Mouse (Mus musculus): Measurements from ENCODE around the gene Eif4a1.

Eif4a1 gene

DNA sequence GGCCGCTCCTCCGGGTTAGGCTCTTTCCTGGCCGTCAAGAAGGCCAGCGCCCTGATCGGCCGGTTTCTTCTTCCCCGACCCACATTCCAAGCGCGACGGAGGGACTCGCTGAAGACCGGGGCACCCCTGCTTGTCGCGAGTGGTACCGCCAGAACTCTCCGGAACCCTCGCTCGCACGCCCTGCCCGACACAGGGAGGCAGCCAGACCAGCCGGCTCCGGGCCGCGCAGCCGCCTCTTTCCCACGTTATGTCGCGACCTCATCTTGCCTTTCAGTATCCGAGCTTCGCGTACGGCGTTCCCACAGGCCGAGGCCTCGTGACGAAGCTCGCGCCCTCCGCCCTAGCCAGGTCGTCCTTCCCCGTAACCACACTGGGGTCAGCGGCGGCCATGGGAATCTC lies 498 bp downstream of the Eif4a1 start:
- DNase-seq (ENCODE audit: low spot score) = no peak

DNA sequence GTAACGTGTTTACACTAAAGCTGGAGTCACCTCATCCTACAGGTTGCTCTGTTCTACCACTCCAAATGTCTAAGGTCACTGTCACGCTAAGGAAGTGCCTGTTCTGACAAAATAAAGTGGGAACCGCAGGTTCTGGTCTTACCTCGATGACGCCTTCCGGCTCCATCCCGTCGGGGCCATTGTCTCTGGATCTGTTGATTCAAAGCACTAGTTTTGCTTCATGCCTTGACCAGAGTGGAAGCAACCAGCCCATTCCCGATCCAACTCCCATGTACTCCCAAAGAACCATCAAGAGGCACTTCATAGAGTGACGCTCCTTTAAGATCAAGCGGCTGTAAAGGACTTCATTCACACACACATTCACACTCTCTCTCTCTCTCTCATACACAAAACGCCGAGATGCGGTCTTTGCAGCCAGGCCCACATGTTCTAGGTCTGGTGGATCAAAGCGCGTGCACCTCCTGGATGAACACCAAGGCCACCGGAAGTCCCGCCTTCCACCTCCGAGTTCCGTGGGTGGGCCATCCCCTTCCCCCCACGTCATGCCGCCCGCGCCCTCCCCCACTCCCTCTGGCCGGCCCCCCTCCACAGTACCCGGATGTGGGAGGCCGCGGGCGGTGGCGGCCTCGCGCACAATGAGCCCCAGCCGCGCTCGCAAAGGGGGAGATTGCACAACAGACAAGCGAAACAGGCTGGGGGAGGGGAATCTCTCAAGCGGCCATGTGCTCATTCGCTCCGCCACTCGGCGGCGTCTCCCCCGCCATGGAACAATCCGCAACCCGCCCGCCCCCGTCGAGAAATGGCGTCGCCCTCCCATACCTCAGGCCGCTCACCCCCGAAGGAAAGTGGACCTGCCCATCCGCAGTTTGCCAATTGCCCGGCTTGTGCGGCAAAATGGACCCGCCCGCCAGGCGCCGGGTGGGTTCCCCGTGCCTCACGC lies 1.2 kb downstream of the Eif4a1 start:
- DNase-seq (ENCODE audit: low spot score) = peak; percentile 75

DNA sequence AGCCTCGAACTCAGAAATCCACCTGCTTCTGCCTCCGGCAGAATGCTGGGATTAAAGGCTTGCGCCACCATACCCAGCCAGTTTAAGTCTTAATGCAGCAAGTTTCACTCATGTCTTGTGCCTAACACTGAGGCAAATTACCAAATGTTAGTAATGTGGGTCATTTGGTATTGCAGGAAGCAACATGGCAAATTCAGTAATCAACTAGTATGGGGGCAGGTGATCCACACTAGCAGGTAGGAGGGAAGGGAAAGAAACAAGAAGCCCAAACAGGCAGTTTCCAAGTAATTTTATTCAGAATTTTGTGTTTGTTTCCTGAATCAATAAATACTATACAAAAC lies 5.6 kb downstream of the Eif4a1 start:
- DNase-seq (ENCODE audit: low spot score) = no peak

DNA sequence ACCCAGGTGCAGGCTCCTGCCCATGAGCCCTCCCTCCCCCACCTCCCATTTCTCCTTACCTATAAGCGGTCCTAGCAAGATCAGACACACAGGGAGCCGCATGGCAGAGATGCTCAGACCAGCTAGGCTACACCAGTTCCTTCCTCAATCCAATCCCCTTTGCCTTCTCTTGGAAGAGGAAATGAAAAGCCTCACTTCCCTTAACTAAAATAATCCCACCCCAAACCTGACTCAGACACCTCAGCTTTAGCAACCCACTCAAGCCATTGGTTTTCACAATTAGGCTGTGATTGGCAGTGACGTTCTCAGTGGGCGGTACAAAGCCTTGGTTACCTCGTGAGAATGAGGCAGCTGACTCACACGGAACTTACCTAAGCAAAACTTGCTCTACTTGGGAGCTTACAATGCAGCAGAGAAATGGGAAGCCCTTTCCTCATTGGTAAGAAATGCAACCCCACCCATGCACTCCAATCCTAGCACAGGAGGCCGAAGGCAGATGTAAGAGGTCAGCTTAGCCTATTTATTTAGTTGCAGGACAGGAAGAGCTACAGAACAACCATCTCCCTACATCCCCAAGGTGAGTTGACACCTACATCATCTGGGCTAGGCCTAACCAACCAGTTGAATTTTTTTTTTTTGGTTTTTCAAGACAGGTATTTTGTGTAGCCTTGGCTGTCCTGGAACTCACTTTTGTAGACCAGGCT lies 6.1 kb downstream of the Eif4a1 start, which contains the start of gene Cd68:
Gene Cd68, minus strand, starts transcription at position 193 of the 704 bp plus-strand sequence.
- no peak for DNase-seq (ENCODE audit: low spot score)

DNA sequence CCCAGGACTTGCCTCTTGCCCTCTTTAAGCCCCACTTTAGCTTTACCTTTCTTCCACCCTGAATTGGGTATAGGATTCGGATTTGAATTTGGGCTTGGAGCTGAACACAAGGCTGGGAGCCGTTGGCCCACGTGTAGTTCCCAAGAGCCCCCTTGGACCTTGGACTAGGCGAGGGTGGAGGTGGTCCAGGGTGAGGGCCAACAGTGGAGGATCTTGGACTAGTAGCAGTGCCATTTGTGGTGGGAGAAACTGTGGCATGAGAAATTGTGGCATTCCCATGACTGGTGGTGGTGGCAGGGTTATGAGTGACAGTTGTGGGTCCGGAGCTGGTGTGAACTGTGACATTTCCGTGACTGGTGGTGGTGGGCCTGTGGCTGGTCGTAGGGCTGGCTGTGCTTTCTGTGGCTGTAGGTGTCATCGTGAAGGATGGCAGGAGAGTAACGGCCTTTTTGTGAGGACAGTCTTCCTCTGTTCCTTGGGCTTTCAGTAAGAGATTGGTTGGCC lies 6.7 kb downstream of the Eif4a1 start:
- DNase-seq (ENCODE audit: low spot score) = no peak

DNA sequence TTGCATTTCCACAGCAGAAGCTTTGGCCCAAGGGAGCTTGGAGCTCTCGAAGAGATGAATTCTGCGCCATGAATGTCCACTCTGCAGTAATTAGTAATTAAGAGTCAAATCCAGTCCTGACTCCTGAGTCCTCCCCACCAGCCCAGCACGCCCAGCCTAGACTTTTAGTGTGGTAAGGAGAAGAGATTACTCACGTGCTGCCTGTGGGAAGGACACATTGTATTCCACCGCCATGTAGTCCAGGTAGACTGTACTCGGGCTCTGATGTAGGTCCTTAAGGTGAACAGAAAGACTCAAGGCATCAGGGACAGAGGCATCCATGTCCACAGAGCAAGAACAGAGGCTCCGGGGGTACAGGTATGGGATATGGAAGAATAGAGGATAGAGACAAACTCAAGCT lies 7.4 kb downstream of the Eif4a1 start:
- DNase-seq (ENCODE audit: low spot score) = no peak

DNA sequence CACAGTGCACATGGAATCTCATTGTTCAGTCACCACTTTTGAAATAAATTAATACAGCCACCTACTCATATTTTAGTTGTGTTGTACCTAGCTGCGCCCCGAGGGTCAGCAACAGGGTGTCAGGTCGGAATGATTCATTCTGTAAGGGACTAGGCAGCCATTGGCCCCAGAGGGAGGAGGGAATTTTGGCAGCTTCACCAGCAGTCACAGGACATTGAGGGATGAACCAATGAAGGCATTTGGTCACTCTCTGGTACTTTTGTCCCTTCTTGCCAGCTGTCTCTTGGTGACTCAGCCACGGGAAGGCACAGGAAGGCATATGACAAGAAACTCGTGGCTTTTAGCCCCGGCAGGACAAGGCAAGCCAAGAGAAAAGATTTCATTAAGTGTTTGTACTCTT lies 8.4 kb downstream of the Eif4a1 start:
- DNase-seq (ENCODE audit: low spot score) = no peak

DNA sequence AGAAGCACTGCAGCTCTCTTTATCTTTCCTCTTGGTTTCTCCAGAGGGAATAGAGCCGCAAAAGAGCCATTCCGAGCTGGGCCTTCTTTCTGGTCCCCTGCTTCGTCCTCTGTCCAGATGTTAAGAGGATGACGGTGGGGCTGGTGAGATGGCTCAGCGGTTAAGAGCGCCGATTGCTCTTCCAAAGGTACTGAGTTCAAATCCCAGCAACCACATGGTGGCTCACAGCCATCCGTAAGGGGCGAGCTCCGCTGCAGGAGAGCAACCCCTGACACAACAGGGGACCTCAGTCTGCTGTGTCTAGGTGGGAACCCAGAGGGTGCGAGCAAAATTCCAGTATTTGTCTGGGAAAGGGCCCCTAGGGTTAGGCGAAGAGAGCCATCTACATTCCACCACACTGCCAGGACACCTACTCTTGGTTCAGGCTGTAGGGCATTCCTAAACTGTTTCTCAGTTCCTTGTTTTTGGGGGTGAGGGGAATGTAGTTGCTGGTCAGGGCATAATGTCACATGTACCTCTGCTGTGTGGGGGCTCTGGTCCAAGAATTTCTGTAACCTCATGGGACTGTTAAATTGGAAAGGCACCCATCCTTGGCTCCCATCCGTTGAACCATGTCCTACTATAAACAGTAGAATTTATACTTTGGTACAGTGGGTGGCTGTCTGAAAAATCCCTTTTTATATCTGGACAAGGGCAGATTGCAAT lies 9.1 kb downstream of the Eif4a1 start:
- DNase-seq (ENCODE audit: low spot score) = no peak

DNA sequence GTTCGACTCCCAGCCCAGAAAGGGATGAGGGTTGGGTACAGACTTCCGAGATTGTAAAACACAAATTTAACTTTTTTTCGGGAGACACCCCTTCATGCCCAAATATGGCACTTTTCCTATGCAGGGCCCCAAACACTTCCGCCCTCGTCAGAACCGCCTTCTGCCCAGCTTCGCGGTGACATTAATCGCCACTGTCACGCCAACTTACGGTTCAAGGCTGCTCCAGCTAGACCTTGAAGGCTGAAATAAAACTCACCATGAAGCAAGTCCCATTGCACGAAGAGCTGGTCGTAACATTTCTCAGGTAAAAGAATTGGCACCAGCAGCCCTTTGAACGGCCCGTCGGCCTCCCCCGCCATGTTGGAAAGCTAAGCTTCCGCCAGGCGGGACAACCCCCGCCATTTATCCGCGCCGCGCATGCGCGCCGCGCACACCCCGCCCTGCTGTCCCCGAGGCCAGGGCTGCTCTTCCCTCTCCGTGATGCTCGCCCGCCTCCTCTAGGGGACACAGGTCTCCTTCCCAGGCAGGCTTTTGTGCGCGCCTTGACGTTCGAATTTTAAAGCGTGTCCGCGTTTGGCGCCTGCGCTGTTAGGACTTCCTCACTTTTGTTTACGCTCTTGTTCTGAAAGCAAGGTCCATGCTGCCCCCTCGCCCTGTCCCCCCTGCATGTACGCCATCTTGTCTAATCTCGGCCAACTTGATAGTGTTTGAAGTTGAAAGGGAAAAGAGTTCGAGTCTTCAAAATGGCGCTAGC lies 9.8 kb downstream of the Eif4a1 start, which contains the start of gene Mpdu1:
Gene Mpdu1, minus strand, starts transcription at position 430 of the 754 bp plus-strand sequence.
- peak; percentile 85 for DNase-seq (ENCODE audit: low spot score)

DNA sequence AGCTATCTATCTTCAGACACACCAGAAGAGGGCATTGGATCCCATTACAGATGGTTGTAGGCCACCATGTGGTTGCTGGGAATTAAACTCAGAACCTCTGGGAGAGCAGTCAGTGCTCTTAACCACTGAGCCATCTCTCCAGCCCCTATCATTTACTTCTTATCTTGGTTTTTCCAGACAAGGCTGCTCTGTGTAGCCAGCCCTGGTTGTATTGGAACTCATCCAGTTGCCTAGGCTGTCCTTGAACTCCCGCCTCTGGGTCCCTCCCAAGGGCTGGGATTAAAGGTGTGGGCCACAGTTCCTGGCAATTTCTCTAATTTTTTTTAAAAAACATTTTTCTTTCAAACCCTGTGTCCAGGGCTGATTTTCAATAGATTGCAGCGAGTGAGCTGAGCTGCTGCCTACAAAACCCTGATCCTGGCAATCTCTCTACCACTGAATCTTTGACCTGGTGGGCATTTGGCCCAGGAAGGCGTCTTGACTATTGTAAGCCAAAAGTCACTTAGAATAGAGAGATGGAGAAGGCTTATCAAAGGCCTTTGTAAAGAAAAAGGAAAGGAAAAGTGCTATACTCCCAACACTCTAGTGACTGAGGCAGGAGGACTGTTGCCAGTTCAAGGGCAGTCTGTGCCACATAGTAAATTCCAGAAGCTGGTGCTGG lies 10.9 kb downstream of the Eif4a1 start:
- no peak for DNase-seq (ENCODE audit: low spot score)

DNA sequence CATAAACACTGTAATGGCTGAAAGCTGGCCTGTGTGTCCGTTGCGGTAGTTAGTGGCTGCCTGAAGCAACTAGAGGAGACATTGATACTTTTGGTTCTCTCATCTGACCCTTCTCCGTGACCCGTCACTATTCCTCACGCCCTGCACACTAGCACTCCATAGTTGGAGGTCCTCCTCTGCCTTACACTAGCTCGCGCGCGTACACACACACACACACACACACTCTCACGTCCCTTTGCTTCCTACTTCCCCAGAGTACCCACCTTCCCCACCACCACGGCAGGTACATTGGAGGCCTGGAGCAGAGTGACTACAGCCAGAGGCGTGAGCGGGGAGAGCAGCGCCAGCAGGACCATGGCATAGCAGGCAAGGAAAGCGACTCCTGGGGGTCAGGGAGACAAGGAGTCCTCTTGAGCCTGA lies 14.8 kb downstream of the Eif4a1 start:
- DNase-seq (ENCODE audit: low spot score) = no peak

DNA sequence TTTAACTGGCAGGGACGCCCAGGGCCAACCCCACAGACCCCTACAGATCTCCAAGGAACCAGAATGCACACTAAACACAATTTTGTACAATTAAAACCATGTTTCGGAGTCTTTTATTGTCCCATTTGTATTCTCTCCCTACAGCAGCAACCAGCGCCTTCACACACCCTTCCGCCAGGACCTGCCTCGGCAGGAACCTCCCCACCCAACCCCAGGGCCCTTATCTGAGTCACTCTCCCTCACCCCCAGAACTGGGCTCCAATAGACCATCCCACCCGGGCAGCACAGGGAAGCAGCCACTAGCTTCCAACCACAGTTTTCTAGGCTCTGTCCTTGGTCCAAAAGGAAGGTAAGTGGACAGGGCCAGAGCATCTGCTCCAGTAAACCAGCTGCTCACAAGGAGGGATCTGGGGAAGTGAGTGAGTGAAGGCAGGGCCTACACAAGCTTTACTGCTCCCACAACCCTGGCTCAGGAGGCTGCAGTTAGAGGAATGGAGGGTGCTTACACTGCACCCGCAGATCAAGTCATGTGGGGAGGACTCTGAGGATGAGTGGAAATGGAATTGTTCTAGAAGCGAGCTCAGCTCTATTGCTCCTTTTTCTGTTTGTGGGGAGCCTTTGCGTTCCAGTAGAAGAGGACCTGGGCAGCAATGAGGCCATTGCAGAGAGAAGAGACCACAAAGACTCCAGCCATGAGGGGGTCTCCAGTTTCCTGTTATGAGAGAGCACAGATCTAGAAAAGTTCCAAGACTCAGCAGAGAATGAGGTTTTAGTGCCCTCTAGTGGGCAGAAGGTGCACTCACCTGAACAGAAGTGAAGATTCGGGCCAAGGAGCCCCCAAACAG lies 15.4 kb downstream of the Eif4a1 start:
- DNase-seq (ENCODE audit: low spot score) = no peak

DNA sequence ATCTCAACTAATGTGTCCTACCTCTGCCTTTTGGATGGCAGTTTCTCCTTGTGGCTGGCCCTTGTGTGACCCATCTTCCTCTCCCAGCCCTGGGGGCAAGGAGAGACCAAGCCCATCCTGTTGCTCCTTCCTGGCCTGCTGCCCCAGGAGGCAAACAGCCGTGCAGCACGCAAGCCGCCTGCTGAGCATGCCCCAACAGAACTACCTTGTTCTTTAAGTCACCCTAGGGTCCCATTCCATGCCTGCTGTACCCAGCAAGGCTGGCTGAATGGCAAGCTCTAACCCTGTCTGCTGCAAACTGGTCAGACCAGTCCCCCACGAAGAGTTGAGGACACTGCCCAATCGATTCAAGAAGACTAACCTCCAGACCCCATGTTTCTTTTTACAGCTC lies 16.2 kb downstream of the Eif4a1 start:
- no peak for DNase-seq (ENCODE audit: low spot score)

DNA sequence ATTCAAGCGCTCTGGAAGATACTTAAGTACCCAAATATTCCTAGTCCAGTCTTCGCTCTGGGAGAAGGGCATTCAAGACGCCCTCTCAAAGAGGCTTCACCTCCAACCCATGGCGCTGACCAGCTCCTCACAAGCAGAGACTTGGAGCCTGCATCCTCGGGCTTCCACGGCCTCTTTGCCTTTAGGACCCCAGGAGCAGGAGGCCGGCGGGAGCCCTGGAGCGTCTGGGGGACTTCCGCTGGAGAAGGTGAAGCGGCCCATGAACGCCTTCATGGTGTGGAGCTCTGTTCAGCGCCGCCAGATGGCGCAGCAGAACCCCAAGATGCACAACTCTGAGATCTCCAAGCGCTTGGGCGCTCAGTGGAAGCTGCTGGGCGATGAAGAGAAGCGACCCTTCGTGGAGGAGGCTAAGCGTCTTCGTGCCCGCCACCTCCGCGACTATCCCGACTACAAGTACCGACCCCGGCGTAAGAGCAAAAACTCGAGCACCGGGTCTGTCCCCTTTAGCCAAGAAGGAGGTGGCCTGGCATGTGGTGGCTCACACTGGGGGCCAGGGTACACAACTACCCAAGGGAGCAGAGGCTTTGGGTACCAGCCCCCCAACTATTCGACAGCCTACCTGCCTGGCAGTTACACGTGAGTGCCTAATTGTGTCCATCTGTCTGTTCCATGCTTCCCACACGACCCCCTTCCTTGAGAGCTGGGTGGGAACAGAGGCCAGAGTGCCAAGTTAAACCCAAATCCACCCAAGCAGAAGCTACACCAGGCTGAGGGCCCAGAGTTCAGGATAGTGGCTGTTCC lies 16.8 kb downstream of the Eif4a1 start, which contains the start of gene Sox15:
Gene Sox15, plus strand, starts transcription at position 51 of the 801 bp plus-strand sequence.
- no peak for DNase-seq (ENCODE audit: low spot score)

DNA sequence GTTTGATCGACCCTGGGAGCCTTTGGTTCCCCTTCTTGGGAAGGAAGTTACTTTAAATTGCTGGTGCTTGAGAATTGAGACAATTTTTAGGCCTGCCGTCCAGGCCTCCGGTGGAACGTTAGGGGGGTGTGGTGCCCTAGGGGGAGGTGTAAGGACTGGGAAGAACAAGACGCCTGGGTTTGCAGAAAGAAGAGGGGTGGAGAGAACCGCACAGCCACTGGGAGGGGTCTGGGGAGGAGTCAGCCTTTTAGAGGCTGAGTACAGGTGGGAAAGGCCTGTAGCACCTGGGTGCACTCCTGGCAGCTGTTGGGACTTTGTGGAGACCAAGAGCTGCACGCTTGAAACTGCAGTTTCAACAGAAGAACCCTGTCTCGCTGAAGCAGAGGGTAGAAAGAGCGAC lies 17.5 kb downstream of the Eif4a1 start:
- DNase-seq (ENCODE audit: low spot score) = no peak

DNA sequence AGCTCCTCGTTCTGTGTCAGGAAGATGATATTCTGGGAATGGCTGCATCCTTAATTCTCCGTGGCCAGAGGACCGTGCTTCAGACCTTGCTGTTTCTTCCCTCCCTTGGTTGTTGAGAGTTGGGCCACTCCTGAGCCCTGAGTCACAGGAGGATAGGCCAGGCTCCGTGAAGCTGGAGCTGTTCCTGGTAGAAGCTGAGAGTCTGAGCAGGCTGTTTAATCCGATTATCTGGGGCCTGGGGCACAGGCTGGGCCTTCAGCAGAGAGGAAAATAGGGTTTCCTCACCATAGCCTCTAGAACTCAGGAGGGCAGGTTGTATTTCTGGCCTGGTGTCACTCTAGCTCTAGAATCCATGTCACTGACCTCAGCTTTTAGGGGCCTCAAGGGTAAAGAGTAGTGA lies 18.8 kb downstream of the Eif4a1 start:
- DNase-seq (ENCODE audit: low spot score) = no peak

DNA sequence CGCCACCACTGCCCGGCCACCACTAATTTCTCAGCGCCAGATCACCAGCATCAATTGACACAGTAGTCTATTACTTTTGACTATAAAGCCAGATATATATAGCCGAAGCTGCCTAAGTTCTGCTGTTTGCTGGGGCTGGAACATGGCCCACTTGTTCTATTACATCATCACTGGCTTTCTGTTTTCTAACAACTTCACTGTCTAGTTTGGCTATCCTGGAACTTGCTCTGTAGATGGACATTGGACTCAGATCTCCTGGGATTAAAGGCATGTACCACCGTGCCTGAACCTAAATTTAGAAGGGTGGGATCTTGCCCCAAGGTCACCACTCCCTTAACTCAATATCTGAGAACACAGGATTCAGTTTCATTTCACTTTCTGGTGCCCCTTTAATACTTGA lies 26.4 kb downstream of the Eif4a1 start:
- DNase-seq (ENCODE audit: low spot score) = no peak

DNA sequence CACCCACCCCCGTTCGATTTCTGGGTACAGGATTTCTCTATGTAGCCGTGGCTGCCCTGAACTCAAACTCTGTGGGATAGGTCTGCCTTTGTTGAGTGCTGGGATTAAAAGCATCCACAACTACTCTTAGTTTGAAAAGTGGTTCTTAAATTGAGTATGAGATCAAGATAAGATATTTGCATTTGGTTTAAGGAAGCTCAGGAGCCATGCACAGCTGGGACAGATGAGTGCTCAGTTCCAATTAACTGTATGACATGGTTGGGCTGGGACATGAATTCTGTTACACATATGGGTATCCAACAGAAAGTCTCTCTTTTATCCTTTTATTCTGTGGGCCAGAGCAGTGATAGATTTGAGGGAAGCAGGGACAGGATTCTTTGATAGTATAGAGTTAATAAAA lies 36.8 kb downstream of the Eif4a1 start:
- DNase-seq (ENCODE audit: low spot score) = no peak

DNA sequence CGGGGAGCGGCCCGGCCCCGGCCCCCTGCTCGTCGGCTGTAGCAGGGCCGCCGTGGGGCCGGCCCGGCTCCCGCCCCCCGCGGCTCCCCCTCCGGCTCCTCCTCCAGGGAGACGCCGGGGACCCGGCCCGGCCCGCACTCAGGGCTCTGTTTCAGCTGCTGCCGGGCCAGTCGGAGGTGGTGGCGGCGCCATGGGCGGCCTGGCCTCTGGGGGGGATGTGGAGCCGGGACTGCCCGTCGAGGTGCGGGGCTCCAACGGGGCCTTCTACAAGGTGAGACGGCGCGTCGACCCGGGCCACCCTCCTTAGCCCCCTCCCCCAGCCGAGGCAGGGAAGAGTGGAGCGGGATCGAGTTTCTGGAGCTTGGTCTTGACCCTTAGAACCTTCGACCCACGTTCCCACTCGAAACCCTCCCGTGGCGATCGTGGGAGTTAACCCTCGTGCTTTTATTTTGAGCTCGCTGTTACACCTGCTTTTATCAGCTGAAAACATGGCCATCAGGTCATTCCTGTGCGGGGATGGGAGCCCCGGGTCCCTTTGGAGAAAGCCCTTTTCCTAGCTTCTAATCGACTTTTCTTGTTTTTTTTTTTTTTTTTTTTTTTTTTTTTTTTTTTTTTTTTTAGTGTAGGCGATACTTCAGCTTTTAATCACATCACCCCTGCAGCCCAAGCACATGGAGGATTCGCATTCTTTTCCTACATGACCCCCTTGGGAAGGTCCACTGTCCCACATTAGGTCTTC lies 38.9 kb downstream of the Eif4a1 start:
- DNase-seq (ENCODE audit: low spot score) = no peak
